Mouse (Mus musculus) ES-Bruce4 (cell line): Measurements from ENCODE around the gene Ttn.

ENCODE experiments used
- CTCF ChIP-seq: IDR thresholded peaks from one replicate; pipeline ENCODE4 v1.8.1; 2011; ENCODE audit warnings: low read depth, low read length
- EP300 ChIP-seq: IDR thresholded peaks from 2 replicates; pipeline ENCODE4 v1.6.1; 2011; ENCODE audit warnings: low read depth, low read length; ENCODE audit not compliant: insufficient read depth
- POLR2A ChIP-seq: IDR thresholded peaks from one replicate; pipeline ENCODE4 v1.8.1; 2011; ENCODE audit warnings: low read length; ENCODE audit not compliant: insufficient read depth

DNA sequence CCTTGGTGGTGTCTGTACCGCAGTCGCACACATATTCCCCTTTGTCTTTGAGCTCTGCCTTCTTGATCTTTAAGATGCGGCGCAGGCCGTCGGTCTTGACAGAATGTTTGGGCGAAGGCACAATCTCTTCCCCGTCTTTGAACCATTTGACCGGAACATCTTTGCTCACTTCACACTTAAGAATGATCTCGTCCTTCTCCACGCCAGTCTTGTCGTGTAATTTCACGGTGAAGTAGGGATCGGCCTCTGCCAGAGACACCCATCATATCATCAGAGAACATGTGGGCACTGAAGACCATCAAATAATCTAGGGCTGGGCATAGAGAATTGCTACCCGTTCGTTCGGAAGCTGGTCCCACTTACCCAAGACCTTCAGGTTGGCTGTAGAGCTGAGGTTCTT, 171.2 kb downstream of the Ttn start:
- TF ChIP-seq CTCF (no peak), POLR2A (no peak), EP300 (no peak)
